Mouse (Mus musculus): ENCODE measurements around the gene Nacc2.
A peak's percentile ranks its signal among the peaks of the same experiment; 100 is the strongest.

The Nacc2 gene

DNA sequence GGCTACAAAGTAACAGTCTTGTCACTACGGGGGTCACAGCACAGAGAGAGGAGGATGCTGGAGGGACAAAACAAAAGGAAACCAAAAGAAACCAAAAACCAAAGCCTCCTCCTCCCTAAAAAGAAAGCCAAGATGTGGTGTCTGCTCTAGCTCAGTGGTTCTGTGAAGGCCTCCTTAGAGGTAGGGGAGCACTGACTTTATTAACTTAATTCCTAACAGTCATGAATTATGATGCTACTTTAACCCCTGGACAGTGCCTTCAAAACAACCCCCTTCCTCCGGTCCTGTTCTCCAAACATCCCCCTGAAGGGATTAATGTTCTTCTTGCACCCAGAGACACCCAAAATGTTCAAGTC lies 67.3 kb downstream of the Nacc2 start:
- DNase-seq (ENCODE audit: low spot score in 2 of 2) = no peak

DNA sequence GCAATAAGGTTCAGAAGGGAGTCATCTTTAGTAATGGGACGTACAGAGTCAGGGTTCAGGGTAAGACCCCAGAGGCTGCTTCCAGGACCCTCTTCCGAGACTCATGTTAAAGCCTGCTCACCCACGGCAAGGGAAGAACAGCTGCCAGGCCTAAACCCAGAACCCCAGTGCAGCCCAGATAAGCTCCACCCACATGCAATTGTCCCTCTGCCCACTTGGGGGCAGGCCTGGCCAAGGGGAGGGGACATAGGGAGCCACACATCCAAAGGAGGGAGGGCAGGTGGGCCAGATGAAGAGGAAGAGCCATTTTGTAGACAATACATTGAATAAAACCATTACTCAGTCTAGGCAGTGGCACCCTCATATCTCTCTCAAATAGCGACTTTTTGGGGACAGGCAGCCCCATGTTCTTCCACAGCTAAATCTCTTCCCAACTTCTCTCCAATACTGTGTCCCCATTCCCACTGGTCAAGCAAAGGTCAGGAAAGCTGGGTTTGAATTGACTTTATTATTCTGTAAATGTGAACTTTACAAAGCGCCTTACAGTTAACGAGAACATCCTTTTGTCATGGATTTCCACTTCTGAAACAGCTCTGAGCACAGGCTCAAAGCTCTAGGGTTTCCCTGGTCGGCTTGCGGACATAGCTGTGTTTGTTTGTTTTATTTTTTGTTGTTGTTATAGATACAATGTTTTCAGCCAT lies 67.8 kb downstream of the Nacc2 start:
- peak; percentile 43 to 68 for DNase-seq (ENCODE audit: low spot score in 2 of 2)

DNA sequence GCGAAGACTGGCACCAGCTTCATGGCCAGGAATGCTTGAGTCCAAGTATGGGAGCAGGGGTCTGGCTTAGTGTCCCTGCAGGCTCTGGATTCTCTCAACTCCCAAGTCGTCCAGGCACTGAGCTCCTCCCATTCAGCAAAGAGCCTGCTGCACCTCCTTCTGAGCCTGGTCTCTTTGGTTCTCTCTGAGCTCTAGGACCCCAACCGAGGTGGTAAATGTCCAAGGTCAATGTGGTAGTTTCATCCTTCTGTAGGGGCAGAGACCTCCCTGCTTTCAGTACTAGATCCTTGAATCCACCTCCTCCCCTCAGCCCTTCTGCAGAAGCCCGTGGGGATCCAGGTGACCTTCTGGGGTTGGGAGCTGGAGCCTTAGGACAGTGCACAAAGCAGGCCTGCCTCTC lies 70.2 kb downstream of the Nacc2 start:
- no peak for DNase-seq (ENCODE audit: low spot score in 2 of 2)

DNA sequence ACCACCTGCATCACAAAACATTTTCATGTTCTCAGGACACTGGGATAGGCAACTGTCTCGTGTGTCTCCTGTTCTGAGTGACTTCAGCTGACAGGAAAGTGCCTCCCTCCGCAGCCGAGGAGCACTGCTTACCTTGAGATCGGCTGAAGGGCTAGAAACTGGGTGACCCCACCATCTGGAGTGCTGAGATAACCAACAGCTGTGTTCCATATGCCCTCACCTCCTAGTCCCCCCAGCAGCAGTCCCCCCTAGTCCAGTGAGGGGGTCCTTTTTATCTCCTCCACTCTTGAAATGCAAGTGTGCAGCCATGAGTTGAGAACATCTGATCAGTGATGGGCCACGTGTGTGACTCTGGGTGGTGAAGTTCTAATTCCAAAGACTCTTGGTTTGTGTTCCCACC lies 74.2 kb downstream of the Nacc2 start:
- no peak for DNase-seq (ENCODE audit: low spot score in 2 of 2)

DNA sequence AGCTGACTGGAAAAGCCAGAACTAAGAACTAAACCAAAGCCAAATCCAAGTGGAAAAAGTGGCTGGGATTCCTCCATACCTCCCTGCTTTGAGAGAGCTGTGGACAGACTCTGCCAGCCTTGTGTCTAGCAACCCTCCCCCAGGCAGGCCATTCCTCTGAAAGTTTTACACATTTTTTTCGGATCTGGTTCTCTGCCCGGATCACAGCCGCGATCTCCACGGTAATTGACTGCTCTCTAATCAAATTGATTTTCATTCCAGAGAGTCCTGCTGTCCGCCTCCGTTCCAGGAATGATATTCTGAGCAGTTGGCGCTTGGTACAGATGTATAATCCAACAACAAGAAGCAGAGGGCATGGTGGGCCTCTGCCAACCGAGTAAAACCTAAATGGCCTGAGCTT lies 78.8 kb downstream of the Nacc2 start:
- peak in 1 of 2 experiments; percentile 39 for DNase-seq (ENCODE audit: low spot score in 2 of 2)

DNA sequence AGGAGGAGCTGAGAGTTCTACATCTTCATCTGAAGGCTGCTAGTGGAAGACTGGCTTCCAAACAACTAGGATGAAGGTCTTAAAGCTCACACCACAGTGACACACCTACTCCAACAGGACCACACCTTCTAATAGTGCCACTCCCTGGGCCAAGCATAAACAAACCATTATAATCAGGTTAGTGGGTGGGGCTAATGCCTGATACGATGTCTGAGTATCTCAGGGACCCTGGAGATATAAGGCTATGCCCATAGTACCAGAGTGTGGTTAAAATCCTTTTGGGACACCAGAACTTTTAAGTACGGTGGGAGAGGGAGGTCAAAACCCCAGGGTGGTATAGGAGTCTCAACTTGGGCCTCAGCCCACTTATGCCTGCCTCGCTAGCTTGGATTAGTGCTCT lies 80.4 kb downstream of the Nacc2 start:
- DNase-seq (ENCODE audit: low spot score in 2 of 2) = no peak

DNA sequence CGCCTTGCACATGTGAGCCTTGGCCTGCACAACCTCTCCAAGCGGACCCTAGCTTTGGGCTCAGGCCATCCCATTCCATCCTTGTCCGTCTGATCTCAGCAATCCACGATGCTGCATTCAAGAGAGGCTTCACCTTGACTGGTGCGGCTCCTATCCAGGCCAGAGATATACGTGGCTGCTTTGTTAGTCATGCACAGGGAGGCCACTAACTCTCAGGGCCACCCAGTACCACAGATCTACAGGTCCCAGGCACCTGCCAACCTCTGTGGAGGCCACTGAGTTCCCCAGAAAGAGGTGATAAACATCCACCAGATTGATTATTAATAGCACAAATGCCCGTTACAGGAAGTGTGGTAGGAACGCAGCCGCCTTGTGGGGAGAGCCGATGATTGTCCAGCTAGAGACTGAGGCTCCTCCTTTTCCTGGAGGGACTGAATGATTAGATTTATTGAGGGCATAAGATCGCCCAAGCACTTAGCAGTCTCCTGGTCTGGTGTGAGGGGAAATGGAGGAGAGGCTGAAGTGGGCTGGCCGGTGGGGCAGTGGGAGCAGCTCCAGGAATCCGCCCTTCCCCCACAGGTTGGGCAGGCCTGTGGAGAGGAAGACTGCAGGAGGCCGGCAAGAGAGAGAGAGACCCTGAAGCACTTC lies 81.7 kb downstream of the Nacc2 start:
- DNase-seq (ENCODE audit: low spot score in 2 of 2) = no peak

DNA sequence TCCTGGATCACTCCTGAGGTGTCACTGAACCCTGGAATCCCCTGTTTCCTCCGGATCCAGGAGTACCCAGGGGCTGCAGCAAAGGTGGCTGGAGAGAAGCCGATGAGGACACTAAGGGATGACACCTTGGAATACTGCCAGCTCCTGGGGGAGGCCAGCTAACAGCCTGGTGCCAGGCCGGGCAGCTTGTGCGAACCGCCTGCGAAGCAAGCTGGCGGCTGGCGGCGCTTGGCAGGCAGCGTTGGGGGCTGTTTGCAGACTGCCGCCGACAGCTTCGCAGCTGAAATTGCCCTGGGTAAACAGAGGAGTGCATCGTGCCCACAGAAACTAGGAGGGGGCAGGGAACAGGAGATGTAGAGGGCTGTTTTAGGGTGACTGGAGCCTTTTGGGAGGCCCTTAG lies 83.1 kb downstream of the Nacc2 start:
- DNase-seq (ENCODE audit: low spot score in 2 of 2) = peak; percentile 48 to 83

DNA sequence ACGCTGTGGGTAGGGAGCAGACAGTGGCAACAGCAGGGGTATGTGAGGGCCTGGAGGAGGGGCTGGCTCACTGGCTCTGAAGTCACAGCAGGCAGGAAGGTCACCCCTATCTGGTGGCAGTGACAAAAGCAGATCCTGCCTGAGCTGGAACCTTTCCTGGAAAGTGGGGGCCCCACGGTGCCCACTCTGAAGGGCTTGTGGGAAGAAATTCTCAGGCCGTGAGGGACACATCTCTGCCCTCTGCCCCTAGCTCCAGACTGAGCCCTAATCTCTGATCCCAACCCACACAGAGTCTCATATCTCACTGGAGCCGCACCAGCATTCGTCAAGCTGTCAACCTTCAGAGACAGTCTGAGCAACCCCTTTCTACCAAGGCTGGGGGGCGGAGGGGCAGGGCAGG lies 85.6 kb downstream of the Nacc2 start:
- no peak for DNase-seq (ENCODE audit: low spot score in 2 of 2)

DNA sequence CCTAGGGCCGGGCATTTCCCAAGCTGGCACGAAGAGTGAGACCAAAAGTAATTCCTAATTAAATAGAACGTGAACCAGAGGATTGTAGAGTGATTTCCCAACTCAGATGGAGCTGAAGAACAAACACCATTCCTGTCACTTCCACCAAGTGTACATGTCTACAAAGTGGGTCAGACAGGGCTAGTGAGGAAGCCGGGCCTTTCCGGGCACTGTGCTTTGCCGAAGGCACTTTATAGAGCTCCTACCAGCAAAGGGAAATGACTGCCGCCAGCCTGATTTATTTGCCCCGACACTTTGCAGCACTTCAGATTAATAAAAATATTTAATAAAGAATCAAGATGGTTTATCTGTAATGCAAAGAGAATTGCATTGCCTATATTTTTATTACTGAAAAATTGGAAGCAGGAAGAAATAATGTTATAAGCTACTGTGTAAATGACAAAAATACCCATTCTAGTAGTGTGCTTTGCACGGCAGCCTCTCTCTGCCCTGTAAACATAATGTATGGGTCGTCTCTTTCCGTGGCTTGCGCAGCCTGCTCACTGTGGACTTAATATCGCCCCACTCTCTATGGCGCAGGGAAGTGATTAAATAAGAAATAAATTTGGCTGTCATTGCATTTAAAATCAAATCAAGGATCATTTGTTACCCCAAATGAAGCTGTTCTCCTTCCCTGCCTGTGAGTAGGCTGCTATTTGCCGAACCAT lies 88.5 kb downstream of the Nacc2 start:
- DNase-seq (ENCODE audit: low spot score in 2 of 2) = no peak

DNA sequence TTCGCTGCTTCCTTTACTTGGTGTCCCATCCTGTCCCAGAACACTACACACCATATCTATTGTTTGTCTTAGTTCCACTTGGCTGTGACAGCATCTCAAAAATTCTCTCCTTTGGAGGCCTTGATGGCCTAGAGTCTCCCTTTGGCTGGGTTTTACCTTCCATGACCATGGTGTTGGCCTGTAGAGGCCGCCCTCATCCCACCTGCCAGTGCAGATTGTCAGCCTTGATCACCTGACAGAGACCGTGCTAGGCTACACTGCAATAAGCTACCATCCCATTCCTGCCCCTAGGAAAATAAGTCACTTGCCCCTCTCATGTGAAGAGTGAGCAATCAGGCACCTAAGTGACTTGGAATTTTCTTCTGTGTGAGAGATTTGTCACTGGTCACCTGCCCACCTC lies 92.7 kb downstream of the Nacc2 start:
- no peak for DNase-seq (ENCODE audit: low spot score in 2 of 2)

DNA sequence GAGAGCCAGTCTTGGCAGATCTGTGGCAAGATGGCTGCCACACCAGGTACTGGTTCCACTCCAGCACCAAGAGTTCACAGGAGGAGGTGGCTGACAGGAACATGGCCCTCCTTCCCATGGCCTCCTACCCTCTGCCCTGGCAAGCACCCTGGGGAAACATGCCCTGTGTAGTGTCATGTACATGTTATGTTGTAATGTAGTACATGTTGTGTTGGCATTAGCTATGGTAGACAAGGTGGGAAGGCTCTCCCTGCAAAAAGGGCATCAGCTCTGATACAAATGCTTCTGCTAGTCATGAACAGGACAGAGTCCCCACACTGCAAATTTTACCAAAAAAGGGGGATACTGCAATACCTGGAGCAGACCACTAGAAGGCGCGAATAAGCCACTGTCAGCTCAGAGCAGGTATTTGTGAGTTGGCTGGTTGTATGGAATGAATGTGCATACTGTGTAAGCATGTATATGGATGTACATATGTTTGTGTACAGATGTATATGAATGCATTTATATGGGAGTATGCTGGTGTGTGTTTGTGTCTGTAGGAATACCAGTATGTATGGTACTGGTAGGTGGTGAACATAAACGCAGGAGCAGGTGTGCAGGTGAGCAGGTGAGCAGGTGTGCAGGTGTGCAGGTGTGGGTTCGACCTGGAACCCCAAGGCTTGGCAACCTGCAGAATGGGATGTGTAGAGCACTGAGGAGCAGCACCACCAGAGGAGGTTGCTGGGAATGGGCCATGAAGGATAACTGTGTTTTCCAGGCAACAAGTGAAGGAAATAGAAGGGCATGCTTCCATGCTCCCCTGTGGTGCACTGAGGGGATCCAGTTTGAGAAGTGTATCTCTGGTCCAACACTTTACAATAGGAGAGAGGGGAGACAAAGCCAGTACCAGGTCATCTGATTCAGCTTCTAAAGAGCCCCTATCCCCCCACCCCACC lies 98.6 kb downstream of the Nacc2 start:
- peak in 1 of 2 experiments; percentile 48 for DNase-seq (ENCODE audit: low spot score in 2 of 2)

DNA sequence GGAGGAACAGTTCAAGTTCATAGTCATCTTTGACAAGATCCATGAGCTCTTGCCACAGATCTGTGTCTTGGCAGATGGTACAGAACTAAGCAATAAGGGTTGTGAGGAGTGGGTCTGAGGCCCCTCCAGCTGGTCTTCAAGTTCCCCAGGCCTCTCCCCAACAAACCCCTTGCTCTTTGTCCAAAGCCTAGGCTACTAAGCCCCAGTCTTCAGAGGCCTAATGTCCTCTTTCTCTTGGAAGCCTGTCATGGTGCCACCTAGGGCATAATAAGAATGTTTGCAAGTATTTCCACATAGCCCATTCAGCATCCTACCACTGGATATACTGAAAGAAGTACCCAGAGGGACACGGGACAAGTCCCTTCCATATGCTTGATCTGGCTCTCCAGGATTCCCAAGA lies 100.4 kb downstream of the Nacc2 start:
- DNase-seq (ENCODE audit: low spot score in 2 of 2) = no peak

DNA sequence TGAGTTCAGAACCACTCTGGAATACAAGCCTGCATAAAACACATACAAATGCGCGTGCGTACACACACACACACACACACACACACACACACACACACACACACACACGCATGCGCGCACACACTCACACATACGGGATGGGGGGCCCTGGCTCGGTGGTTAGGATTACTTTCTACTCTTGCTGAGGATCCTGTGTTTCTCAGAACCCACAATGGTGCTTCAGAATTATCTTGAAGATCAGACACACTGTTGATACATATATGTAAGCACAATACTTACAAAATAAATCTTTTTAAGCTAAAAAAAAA lies 100.8 kb downstream of the Nacc2 start:
- no peak for DNase-seq (ENCODE audit: low spot score in 2 of 2)

DNA sequence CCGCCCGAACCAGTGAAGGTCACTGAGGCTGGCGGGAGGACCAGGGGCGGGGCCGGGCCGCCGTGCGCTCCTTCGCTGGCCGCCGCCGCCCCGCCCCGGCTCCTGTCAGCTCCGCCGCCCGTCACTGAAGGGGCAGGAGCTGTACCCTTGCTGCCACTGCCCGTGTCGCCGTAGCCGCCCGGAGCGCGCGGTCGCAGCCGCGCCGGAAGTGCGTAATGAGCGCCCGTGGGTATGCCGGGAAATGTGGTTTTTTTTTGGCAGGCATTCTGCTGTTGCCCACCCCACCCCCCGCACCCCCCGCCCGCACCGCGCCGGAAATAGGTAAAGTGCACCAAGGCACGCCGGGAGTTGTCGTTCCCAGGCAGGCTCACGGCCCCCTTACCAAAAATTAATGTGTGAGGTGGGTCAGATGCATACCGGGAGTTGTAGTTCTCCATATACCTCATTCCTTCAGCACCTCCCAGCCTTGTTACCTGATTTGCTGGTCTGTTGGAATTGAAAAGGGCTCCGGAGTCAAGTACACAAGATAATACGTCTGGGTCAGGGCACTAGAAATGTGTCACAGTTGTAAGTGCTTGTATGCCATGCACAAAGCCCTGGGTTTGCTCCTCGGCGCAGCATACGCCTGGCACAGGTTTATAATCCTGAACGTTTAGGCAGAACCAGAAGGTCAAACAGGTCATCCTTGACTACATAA lies 101.3 kb downstream of the Nacc2 start, which contains the start of gene Ubac1:
TSS of gene Ubac1 (minus strand) at position 187 of the 697 bp plus-strand sequence.
- DNase-seq (ENCODE audit: low spot score in 2 of 2) = peak; percentile 80 to 91

DNA sequence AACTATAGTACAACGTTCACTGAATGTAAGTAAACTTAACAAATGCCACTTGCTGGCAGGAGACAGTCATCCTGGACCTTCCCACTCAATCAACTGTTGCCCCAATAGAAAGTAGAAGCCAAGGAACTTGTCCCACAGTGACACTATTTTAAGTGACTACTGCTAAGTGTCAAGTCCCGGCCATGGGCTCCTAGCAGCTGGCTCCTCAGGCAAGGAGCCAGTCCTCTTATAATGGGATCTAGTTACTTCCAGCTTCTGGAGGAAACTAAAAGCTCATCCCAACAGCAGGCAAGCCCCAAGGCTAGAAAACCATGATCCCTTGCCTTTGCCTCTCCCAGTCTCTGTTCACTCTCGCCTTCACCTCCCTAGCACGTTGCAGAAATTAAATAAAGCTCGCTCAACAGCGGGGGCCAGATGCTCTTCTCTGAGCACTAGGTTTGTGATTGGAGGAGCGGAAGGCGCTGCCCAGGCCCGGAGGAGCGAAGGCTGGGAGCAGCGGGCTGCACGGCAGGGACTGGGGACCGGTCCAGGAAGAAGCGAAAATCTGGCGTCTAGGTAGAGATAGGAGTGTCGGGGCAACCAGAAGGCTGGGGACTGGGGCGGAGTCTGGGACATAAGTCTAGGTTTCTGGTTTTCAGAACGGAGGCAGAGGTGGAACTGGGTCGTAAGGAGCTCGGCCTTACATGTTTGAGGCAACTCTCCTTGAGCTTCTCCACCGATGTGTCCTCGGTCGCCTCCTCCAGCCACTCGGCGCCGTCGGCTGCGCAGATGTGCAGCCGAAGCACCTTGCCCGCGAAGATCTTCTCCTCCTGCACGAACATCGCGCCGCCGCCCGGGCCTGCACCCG lies 102.1 kb downstream of the Nacc2 start:
- peak; percentile 35 to 69 for DNase-seq (ENCODE audit: low spot score in 2 of 2)

DNA sequence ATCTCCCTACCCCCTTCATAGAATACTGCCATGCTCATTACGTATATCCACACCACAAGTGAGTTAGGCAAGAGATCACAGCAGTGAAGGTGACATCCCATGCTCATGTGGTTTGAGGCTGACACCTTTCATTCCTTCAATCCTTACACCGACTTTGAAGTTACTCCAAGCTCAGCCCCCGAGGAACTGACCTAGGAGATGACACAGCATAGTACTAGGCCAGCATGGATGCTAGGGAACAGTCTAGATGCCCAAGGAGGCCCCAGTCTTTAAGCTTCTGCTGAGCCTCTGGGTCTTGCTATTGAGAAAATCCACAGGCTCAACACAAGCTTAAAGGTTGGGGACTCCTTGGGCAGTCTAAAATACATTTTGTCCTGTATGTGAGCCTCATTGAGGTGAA lies 103.1 kb downstream of the Nacc2 start:
- no peak for DNase-seq (ENCODE audit: low spot score in 2 of 2)

DNA sequence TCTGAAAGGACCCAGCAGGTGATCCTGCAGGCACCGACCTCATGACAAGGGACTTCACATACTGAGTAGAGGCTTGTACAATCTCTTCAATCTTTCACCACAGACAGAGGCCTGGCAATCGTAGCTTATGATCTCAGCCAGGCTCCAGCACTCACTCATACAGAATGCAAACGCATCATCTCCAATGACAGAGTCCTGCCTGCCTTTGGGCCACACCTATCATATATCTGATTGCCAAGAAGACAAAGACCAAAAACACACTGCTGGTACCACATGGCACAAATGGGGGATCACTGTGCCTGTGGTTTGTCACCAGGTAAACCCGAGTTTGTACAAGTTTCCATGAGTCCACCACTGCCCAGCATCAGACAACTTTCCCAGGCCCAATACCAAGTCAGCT lies 105.7 kb downstream of the Nacc2 start:
- no peak for DNase-seq (ENCODE audit: low spot score in 2 of 2)

DNA sequence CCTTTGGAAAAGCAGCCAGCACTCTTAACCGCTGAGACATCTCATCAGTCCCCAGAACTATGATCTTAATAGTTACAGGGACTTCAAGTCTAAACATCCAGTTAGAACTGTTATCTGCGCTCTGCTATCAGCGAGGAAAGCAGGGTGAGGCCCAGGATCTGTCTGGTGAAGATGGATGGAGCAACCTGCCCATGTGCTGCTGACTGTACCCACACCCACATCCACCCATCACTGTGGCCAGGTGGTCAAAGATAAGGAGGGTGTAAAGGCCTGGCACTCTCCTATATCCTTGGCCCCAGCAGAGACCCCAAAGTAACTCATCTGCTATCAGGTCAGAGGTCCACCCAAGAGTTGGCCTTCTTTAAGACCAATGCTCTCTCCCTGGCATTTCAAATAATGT lies 109.3 kb downstream of the Nacc2 start:
- DNase-seq (ENCODE audit: low spot score in 2 of 2) = no peak

DNA sequence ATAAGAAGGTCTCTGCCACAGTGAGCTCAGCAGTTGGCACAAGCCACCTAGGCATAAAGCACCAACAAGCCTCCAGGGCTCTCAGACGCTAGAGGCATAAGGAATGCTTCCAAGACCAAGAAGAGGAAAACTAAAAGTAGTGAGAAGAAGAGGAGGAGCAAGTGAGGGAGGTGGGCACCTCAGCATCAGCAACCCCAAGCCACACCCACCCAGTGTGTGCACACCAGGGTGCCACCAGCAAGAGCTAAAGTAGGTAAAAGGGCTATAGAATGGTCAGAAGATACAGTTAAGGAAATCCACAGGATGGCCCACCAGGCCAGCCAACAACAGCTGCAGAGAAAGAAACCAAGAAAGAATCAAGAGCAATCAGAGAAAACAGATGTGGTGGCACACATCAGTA lies 111.6 kb downstream of the Nacc2 start:
- DNase-seq (ENCODE audit: low spot score in 2 of 2) = no peak

All from cerebellum, postnatal 4 days (tissue).